Mouse (Mus musculus) activated CD4-positive, CD25-positive, alpha-beta regulatory T cell (primary cell): ENCODE results near the gene Cox8c. TPM values are rescaled to one million over a fixed set of nuclear protein-coding genes. Genes with fewer than 3 reads are reported as not detected.

Experiments used
- polyA plus RNA-seq, 2 experiments: library from polyadenylated mRNA; unstranded; fragments of 100-300 nt; shearing (Covaris generic); gene quantifications; one replicate each; pipeline ENCODE4 v1.2.1; 2017

The Cox8c gene
- not detected for polyA plus RNA-seq

GRCm38 (mm10) chr12:102899091-102899490 is at the start of gene Cox8c:
Gene Cox8c (plus strand): TSS chr12:102899316.

GRCm38 (mm10) chr12:102878031-102878823 is 20.9 kb upstream of the Cox8c start, which contains the start of gene Btbd7:
Gene Btbd7 (minus strand): TSS chr12:102878471.

GRCm38 (mm10) chr12:102948778-102949394 is 49.8 kb downstream of the Cox8c start, which contains the start of gene Unc79:
Gene Unc79 (plus strand): TSS chr12:102948859.

Other genes with a start within 250 kb of the Cox8c start
- 10 to 100 TPM; 44.8 to 73.3 TPM for gene Itpk1, start 194.4 kb upstream of the Cox8c start, polyA plus RNA-seq
- 1 to 10 TPM; 4.0 to 9.9 TPM for gene Moap1, start 155.7 kb upstream of the Cox8c start, polyA plus RNA-seq
- 10 to 100 TPM; 21.9 to 23.6 TPM for gene Tmem251, start 155.6 kb upstream of the Cox8c start, polyA plus RNA-seq
- gene Gm28051, start 141.6 kb upstream of the Cox8c start, polyA plus RNA-seq, result not detected
- 10 to 100 TPM; 19.2 to 25.1 TPM for gene Gon7, start 141.5 kb upstream of the Cox8c start, polyA plus RNA-seq
- gene Ubr7, start 141.3 kb upstream of the Cox8c start, polyA plus RNA-seq, result 10 to 100 TPM; 29.2 TPM
- gene Gm20604, start 140.6 kb upstream of the Cox8c start, polyA plus RNA-seq, result 1 to 10 TPM; 6.9 to 8.3 TPM
- gene Btbd7, start 20.8 kb upstream of the Cox8c start, polyA plus RNA-seq, result 10 to 100 TPM; 14.1 to 15.2 TPM
- under 1 TPM; 0.23 to 0.65 TPM for gene Unc79, start 49.5 kb downstream of the Cox8c start, polyA plus RNA-seq